Mouse (Mus musculus): ENCODE results near the gene Btnl10.

GRCm38 (mm10) chr11:58926651-58927050 lies 8.9 kb downstream of the Btnl10 start:
- TF ChIP-seq ZNF384 (IDR thresholded peaks at IDR 0.05; ENCODE audit: low read depth, low read length) (no peak), MAFK (IDR thresholded peaks at IDR 0.05; ENCODE audit: insufficient read depth, low read depth, low read length) (no peak), CHD2 (IDR thresholded peaks at IDR 0.05; ENCODE audit: low read depth, low read length) (no peak), ZC3H11A (IDR thresholded peaks at IDR 0.05; ENCODE audit: borderline replicate concordance, low read depth, low read length) (no peak)

Data from ES-E14 (cell line).